Mouse (Mus musculus): Measurements from ENCODE around the gene 1110065P20Rik.

The 1110065P20Rik gene

DNA sequence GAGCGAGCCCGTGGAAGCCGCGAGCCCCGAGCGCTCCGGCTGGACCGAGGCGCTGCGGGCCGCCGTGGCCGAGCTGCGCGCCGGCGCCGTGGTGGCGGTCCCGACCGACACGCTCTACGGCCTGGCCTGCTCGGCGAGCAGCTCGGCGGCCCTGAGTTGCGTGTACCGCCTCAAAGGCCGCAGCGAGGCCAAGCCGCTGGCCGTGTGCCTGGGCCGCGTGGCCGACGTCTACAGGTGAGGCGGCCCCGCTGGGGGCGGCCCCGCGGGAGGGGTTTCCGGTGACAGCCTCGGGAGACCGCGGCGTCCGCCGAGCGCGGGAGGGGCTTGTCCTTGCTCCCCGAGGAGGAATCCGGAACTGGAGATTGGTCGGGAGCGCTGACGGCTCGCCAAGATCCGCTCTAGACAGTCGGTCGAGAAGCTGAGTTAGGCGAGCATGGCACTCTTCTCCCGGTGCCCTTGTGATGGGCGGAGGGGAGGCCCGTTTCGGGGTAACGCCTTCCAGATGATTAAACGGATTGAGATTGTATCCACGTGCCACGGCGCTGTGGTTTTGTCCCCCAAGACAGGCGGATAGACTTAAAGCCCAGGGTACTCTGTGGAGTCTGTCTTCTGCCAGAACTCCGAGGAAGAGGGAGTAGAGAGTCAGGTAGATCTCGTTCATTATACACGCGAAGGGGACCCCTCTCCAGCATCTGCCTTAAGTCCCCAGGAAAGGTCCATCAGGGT is at the start of gene 1110065P20Rik:
Gene 1110065P20Rik, minus strand, starts transcription at position 264 of the 726 bp plus-strand sequence.
- CTCF ChIA-PET, result interaction anchor here in 2 of 4 experiments (0.6 to 1.3 kb wide), 2 partner anchors 22 to 49 kb away, joined by 5 read pairs; partner anchors contain the start of gene Mtf1 (in 1 of the 2)
- POLR2A ChIA-PET, result interaction anchor here (0.8 to 4.9 kb wide), 20 partner anchors 9 to 166 kb away, joined by 3 to 49 read pairs (median 4); partner anchors contain the start of genes Maneal (in 3 of the 4), Mtf1 (in 2 of the 4) and 9930104L06Rik (in 1 of the 4)

DNA sequence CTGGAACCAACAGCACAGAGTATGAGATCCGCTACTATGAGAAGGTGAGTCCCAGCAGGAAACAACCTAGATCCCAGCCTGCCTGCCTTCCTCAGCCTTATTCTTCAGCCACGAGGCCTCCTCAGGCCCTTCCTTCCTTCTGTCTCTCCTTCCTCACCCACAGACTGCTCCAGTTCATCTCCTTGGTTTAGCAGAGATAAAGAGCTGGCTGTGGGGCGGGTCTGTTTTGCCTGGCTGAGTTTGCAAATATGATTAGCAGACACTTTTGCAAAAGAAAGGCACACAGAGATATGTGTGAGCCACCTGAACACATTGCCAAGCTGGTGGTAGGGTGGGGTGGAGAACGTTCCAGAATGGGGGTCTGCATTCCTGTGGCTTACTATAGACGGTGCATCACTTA is 48.9 kb upstream of the 1110065P20Rik start:
- ChIA-PET CTCF (interaction anchor here (0.5 to 1.3 kb wide), 7 partner anchors 13 to 106 kb away, joined by 3 to 13 read pairs (median 3); partner anchors contain the start of gene Mtf1 (in 2 of the 4)), POLR2A (interaction anchor here in 2 of 4 experiments (0.8 to 1.9 kb wide), 3 partner anchors 9 to 48 kb away, joined by 4 to 6 read pairs (median 4); no protein-coding TSS in a partner anchor)

DNA sequence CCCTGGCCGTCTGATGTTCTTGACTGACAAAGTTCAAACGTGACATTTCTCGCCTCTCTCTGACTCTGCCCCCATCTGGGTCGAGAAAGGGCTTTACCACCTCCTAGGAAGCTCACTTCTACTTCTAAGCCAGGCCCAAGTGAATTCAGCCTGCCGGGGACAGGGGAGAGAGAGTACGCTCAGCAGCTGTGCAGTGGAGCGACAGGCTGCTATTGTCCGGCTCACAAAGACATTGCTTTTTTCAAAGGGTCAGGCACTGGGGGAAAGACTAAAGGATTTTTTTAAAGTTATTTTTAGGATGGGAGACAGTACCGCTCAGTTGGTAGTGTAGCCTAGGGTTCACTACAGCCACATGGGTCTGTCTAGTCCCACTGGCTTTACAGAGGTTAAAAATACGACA is 47.4 kb upstream of the 1110065P20Rik start:
- ChIA-PET POLR2A (interaction anchor here in 1 of 4 experiments (1.7 to 1.9 kb wide), 2 partner anchors 12 to 21 kb away, joined by 5 to 6 read pairs; no protein-coding TSS in a partner anchor), CTCF (no interaction called here)

DNA sequence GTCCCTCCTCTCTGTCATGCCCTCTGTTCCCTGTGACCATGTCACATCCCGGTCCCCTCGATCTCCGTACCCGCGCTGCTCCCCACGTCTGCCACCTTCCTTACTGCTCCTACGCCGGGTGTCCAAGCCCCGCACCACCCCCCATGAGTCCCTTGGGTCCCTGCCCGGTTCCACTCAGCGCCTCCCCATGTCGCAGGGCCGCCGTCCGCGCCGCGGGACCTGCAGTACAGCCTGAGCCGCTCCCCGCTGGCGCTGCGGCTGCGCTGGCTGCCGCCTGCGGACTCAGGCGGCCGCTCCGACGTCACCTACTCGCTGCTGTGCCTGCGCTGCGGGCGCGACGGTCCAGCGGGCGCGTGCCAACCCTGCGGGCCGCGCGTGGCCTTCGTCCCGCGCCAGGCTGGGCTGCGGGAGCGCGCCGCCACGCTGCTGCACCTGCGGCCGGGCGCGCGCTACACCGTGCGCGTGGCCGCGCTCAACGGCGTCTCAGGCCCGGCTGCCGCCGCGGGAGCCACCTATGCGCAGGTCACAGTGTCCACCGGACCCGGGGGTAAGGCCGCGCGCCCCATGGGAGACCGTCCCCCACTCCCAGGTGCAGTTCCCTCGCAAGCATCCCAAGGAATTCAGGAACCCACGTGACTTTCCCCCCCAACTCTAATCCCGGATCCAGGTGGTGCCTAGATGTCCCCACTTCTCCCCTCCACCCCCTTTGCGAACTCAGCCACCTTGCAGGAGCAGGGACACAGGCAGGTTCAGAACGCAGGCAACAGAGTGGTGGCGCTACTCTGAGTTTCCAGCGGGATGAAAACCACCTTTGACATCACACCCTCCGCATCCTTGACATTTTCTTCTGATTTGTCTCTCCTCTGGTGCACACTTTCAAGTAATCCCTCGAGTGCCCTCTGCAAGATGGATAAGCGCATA is 43.8 kb upstream of the 1110065P20Rik start:
- CTCF ChIA-PET, result interaction anchor here in 1 of 4 experiments (1.2 kb wide), 1 partner anchor 11 kb away, joined by 4 read pairs; no protein-coding TSS in a partner anchor
- POLR2A ChIA-PET, result interaction anchor here in 2 of 4 experiments (0.7 to 1.5 kb wide), 4 partner anchors 10 to 147 kb away, joined by 3 to 8 read pairs (median 4); no protein-coding TSS in a partner anchor

DNA sequence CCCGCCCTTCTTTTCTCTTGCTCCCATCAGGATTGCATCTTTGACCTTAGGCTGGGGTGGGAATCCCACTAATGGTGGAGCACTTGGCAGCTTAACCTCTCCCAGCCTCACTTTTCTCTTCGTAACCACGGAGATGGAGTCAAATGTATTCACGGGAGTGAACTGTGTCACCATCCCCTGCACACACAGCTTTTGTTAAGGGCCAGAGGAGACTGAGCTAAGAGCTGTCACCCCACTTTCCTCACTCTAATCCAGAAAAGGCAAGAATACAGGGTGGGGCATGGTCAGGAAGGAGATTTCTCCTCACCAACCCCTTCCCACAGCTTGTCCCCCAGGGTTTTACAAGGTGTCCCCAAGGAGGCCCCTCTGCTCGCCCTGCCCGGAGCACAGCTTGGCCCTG is 42.8 kb upstream of the 1110065P20Rik start:
- ChIA-PET CTCF (interaction anchor here (0.5 to 1.4 kb wide), 9 partner anchors 9 to 1030 kb away, joined by 3 to 6 read pairs (median 5); no protein-coding TSS in a partner anchor), POLR2A (interaction anchor here (0.5 to 1.9 kb wide), 17 partner anchors 8 to 1098 kb away, joined by 3 to 9 read pairs (median 4); partner anchors contain the start of gene 9930104L06Rik (in 1 of the 4))

DNA sequence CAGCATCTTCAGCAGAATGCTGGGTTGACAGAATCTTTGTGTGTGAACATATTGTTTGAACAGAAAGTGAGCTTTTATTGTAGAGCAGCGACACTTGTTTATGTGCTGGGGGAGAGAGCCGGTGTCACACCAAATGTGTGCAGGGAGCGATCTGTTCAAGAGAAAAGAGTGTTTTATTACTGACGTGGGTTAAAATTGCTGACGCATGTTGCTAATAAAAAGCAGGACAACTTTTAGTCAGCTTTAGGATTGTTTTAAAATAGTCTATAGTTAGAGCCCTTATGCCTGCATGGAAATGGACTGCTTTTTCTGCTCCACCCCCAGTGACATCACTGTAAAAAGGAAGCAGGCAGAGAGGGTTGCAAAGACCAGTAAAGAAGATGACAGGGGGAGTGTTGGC is 39.8 kb upstream of the 1110065P20Rik start:
- ChIA-PET POLR2A (interaction anchor here in 1 of 4 experiments (0.6 to 1.3 kb wide), 3 partner anchors 16 to 1370 kb away, joined by 3 to 4 read pairs (median 3); no protein-coding TSS in a partner anchor), CTCF (interaction anchor here in 1 of 4 experiments (1.0 kb wide), 1 partner anchor 16 kb away, joined by 3 read pairs; no protein-coding TSS in a partner anchor)

DNA sequence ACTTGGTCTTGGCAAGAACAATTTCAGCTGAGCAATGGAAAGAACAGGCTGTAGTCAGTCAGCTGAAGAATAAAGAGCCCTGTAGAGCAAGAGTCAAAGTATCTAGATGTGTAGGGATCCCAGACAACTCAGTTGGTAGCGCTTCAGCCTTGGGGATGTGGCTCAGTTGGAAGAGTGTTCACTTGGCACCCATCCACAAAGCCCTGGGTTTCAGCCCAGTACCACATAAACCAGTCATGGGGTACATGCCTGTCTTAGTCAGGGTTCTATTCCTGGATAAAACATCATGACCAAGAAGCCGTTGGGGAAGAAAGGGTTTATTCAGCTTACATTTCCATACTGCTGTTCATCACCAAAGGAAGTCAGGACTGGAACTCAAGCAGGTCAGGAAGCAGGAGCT is 38.9 kb upstream of the 1110065P20Rik start:
- POLR2A ChIA-PET, result interaction anchor here in 1 of 4 experiments (1.3 kb wide), 2 partner anchors 17 to 20 kb away, joined by 3 to 4 read pairs; no protein-coding TSS in a partner anchor

DNA sequence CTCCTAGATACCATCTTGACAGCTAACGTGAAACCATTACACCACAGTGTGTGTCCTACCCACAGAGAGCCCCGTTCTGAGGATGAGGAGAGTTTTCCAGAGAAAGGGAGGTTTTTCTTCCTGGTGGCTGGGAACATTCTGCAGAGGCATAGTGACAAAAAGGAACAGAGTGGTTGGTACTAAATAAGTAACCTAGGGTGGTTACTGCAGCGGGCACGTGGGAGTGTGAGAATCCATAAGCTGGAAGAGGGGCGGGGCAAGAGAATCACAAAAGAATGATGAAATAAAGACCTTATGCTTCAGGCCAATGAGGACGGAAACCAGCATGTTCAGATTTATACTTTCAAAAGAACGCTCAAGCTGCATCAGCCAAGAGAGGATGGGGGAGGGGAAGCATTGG is 37.7 kb upstream of the 1110065P20Rik start:
- POLR2A ChIA-PET, result interaction anchor here in 2 of 4 experiments (0.6 to 2.1 kb wide), 3 partner anchors 18 to 487 kb away, joined by 3 to 7 read pairs (median 6); no protein-coding TSS in a partner anchor
- CTCF ChIA-PET, result no interaction called here

More for the DNA sequence above, 38.9 kb upstream of the 1110065P20Rik start:
- CTCF ChIA-PET, result no interaction called here

DNA sequence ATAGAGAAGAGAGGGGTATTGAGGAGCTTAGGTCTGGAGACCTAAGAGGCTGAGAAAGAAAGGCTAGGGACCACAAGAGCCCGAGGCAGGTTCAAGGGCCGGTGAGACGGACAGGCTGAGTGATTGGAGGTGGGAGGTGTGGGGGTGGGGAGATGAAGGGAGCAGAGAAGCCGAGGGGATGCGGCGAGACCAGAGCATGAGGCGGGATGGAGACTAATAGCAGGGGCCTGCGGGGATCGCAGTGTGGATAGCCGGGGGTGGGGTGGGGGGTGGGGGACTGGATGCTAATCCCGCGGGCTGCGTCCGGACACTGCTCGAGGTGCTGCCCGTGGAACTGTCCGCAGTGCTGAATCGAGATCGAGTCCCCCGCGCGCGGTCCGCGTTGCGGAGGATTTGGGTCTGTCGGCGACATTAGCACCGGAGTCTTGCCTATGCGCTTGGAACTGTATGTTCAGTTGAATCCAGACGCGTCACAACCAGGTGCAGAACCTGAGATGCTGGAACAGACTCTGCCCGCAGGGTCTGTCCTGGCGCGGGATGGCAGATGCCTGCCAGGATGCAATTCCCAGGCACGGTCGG is 31.2 kb upstream of the 1110065P20Rik start:
- CTCF ChIA-PET, result interaction anchor here in 3 of 4 experiments (0.8 to 2.1 kb wide), 6 partner anchors 11 to 31 kb away, joined by 3 to 11 read pairs (median 4); no protein-coding TSS in a partner anchor
- POLR2A ChIA-PET, result interaction anchor here in 2 of 4 experiments (0.5 to 2.2 kb wide), 12 partner anchors 11 to 654 kb away, joined by 3 to 11 read pairs (median 4); partner anchors contain the start of genes Maneal (in 1 of the 2) and Mtf1 (in 1 of the 2)

DNA sequence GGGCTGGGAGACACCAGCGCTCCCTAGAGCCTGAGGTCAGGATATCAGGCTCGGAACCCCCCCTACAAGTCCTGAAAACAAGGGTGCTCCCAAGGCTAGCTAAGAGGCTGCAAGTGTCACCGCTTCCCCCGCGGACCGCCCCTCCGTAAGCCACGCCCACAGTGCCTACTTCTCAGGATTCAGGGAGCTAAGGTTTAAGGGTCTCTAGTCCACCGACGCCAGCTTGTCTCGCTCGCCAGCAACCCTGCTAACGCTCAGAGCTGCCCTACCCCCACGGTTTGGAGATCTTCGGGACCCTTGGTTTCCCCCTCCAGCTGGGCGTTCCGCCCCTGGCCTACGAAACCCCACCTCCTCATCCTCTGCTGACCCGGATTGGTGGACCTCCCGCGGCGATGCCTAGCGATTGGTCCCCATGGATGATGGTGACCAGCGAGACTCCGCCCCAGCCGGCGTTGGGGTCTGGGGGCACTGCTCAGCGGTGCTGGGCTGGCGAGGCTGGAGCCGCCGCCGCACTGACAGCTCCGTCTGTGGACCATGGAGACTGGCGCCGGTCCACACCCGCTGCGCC is 30.4 kb upstream of the 1110065P20Rik start:
- ChIA-PET CTCF (interaction anchor here in 3 of 4 experiments (0.6 to 2.1 kb wide), 16 partner anchors 8 to 339 kb away, joined by 3 to 11 read pairs (median 3); no protein-coding TSS in a partner anchor), POLR2A (interaction anchor here in 3 of 4 experiments (0.5 to 2.2 kb wide), 31 partner anchors 8 to 1414 kb away, joined by 3 to 11 read pairs (median 3); partner anchors contain the start of genes 9930104L06Rik (in 2 of the 3), Mtf1 (in 2 of the 3), Maneal (in 1 of the 3) and Thrap3 (in 1 of the 3))

DNA sequence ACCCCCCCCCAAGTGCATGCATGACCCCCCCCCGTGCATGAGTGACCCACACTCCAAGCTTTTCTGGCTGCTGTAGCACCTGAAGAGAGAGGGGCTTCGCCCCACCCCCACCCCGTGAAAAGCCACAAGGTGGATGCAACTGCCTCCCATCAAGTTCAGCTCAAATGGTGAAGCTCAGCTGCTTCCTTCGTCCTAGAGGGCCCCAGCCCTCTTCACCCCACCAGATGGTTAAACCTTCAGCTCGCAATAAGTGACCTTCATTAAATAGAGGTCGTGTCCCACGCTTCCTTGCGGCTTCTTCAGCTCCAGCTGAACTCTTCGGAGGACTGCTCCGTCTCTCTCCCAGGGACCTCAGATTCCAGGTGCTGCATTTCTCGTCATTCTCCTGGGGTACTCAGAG is 29.6 kb upstream of the 1110065P20Rik start, which contains the start of gene Epha10:
Gene Epha10, plus strand, starts transcription at position 301 of the 400 bp plus-strand sequence.
- ChIA-PET CTCF (interaction anchor here (0.6 to 2.1 kb wide), 15 partner anchors 8 to 333 kb away, joined by 3 to 11 read pairs (median 4); no protein-coding TSS in a partner anchor), POLR2A (interaction anchor here in 3 of 4 experiments (0.5 to 2.2 kb wide), 21 partner anchors 8 to 1741 kb away, joined by 3 to 11 read pairs (median 3); partner anchors contain the start of genes 9930104L06Rik (in 2 of the 3), Mtf1 (in 2 of the 3), Maneal (in 1 of the 3) and Ppie (in 1 of the 3))

DNA sequence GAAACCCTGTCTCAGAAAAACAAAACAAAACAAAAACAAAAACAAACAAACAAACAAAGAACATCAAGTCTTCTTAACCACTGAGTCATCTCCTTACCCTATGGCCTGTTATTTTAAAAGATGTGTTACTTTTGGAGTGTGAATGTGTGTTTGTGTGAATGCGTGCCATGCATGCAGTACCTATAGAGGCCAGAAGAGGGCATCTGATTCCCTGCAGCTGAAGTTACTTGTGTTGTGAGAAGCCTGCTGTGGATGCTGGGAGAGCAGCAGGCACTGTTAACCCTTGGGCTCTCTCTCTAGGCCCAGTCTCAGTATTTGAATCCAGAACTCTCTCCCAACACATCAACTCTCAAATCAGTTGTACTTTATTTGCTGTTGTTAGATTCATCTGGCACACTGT is 21.7 kb upstream of the 1110065P20Rik start:
- CTCF ChIA-PET, result interaction anchor here (0.6 to 2.7 kb wide), 12 partner anchors 8 to 227 kb away, joined by 3 to 12 read pairs (median 3); partner anchors contain the start of genes Maneal (in 2 of the 4), Sf3a3 (in 1 of the 4) and Snip1 (in 1 of the 4)
- POLR2A ChIA-PET, result interaction anchor here in 3 of 4 experiments (0.6 to 2.5 kb wide), 4 partner anchors 8 to 216 kb away, joined by 3 to 11 read pairs (median 6); partner anchors contain the start of genes Epha10 (in 1 of the 3) and Mtf1 (in 1 of the 3)

DNA sequence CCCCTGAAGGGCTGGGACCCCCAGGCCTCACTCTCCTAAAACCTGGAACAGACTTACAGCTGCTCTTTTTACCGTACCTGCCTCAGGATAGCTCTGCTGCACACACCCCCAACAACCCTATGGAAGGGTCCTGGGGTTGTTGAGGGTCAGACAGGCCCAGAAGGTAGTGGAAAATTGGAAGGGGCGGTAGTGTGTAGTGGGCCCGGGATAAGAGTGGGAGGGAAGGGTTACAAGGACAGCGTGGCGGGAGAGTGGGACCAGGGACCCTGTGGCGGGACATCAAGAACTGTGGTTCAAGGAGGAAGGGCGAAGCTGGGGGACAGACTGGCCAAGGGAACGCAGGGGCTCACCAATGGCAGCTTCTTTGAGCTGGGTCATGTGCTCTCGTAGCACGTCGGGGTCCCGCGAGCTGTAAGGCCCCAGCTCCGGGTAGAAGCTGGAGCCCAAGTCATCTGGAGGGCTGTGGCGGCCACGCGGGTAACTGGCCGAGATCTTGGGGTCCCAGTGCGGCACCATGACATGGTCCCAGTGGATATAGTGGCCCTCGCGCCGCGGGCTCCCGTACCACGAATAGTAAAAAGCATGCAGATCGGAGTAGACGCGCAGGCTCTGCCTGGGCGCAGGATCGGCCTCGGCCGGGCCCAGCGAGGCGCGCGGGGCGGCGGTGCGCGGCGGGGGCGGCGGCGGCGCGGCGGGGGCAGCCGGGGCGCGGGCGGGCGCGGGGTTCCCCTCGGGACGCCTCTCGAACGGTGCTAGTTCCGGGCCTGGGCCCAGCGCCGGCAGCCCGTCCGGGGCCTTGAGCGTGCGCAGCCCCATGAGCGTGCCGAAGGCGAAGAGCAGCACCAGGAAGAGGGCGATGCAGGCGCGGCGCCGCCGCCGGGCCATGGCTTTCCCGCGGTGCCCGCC is 10.5 kb upstream of the 1110065P20Rik start, which contains the start of gene Maneal:
Gene Maneal, minus strand, starts transcription at position 889 of the 906 bp plus-strand sequence.
- ChIA-PET POLR2A (interaction anchor here (0.6 to 4.7 kb wide), 21 partner anchors 9 to 168 kb away, joined by 3 to 49 read pairs (median 5); partner anchors contain the start of genes 1110065P20Rik (in 3 of the 4), 9930104L06Rik (in 2 of the 4), Yrdc (in 2 of the 4) and Epha10 (in 1 of the 4)), CTCF (interaction anchor here in 3 of 4 experiments (0.5 to 2.7 kb wide), 15 partner anchors 9 to 238 kb away, joined by 3 to 8 read pairs (median 4); partner anchors contain the start of gene Mtf1 (in 1 of the 3))

DNA sequence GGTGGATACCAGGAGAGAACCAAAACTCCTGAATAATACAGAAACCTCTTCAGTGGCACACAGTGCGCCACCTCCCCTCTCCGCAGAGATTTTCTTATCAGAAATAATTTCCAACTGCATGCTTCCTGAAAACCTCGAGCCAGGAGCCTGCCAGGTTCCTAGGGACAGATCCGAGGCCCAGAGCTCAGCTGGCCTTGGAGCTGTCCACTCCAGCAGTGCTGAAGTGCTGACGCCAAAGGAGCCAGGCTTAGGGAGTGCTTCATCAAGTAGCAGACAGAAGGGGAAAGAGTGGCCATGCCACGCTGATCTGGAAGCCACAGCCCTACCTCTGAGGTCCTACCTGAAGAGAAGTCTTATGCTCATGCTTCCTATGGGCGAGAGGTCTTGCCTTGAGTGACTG is 9.4 kb upstream of the 1110065P20Rik start:
- ChIA-PET CTCF (interaction anchor here (0.5 to 1.3 kb wide), 7 partner anchors 16 to 187 kb away, joined by 3 to 5 read pairs (median 4); partner anchors contain the start of gene Mtf1 (in 1 of the 4)), POLR2A (interaction anchor here in 2 of 4 experiments (0.6 to 4.7 kb wide), 4 partner anchors 8 to 1309 kb away, joined by 3 to 49 read pairs (median 16); partner anchors contain the start of genes 1110065P20Rik (in 2 of the 2) and Yrdc (in 2 of the 2))

DNA sequence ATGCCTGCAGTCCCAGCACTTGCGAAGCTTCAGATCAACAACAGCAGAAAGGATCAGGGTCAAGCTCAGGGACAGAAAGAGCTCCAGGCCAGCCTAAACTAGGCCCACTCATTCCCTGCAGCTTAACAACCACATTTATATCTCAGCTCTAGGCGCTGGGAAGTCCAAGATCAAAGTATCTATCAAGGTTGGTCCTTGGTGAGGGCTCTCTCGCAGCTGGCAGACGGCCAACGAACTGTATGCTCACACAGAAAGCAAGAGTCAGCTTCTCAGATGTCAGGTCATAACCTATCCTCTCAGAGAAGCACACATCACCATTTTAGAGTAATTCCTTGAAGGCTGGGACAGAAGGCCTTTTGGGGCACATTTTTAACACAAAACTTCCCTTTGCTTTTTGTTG is 7.4 kb upstream of the 1110065P20Rik start:
- CTCF ChIA-PET, result interaction anchor here in 3 of 4 experiments (0.6 to 1.8 kb wide), 3 partner anchors 11 to 296 kb away, joined by 4 to 5 read pairs (median 4); no protein-coding TSS in a partner anchor
- POLR2A ChIA-PET, result interaction anchor here in 2 of 4 experiments (1.0 to 1.7 kb wide), 5 partner anchors 23 to 143 kb away, joined by 3 to 6 read pairs (median 3); partner anchors contain the start of genes Mtf1 (in 1 of the 2) and Sf3a3 (in 1 of the 2)

Data from embryonic stem cell, embryonic (primary cell).